Mouse (Mus musculus) telencephalon, adult 2 months (tissue): ENCODE results near the gene Klhl5.
"Not testable (repeated sequence)": the region's sequence is repeated elsewhere in the genome, so short reads cannot be mapped to it uniquely, and the experiment has no call there.

Experiments used
- DNase-seq: peaks from one replicate; pipeline ENCODE4 v3.0.0-alpha.2; 2011; ENCODE audit warnings: low read depth, low spot score

The Klhl5 gene

DNA sequence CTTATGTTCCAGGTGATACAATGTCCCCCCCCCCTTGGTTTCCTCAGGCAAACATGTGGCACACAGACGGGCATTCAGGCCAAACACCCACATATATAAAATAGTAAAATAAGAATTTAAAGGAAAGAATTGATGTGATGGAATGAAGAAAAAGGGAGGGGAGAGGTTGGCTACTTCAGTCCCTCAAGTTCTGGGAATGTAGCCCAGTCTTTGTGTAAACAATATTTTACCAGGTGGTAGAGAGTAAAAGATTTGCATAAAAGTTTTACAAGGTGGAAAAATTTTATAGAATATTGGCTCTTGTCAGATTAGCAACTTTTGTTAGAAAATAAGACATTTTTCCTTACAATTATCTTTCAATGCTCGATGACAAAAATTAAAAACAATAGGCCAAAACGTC is 10.5 kb upstream of the Klhl5 start:
- no peak for DNase-seq

DNA sequence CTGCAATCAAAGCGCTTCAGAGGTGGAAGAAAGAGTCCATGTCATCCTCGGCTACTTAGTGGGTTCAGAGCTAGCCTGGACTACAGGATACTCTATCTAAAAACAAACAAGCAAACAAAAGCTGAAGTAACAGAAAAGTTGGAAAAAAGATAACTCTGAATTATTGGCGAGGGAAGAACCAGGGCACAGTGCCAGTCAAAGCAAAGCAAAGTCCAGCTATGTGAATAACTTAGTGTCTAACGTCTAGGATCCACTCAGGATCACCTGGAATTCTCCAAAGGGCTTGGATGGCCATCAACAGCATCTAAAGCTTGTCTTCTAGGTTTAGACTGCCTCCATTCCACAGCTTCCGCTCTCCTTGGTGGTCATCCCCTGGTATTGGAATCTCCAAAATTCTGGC is 9.9 kb upstream of the Klhl5 start:
- no peak for DNase-seq

DNA sequence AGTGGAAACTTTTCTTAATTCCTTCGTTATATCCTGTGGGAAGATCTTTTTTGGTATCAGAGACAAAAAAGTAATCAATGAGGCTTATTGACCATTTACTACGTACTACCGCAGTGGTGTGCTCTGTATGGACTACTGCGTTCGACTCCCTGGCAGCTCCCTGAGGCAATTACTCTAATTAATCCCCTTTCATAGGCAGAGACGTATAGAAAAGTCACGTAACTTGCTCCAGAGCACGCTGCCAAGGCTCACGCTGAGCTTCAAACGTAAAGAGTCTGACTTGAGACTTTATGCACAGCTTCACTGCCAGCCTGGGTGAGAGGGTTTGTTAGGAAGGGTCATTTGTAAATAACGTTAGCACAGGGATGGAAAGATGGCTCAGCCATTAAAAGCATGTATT is 7.3 kb upstream of the Klhl5 start:
- no peak for DNase-seq

DNA sequence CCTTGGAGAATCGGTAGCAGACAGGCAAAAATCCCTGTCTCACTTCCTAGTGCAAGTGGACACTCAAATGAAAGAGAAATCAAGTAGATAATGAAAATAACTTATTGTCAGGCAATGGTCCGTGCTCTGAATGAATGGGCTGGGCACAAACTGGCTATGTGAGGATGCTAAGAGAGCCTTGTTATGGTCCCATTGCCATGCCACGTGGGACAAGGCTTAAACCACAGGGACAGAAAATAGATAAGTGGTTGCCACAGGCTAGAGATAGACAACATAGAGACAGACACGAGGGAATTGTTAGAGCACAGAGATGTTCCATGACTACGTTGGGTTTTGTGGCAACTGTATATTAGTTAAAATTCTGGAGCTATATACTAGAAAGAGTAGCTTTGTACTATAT is 6.1 kb upstream of the Klhl5 start:
- no peak for DNase-seq

DNA sequence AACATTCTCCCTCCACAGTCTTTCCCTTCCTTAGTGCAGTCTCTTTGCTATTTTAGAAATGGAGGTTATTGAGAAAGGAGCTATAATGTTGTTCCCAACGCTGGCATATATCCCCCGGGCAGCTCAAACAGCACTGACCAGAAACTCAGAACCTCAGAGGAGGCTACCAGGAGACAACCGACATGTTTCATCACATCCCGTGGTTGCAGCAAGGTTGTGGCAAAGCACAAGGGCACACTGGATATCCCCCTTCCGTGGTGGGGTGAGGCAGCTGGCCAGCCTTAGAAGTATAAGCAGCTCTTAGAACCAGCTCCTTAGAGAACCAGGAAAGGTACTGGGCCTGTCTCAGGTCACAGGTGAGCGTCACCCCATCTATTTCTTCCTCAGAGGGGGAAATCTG is 5.7 kb upstream of the Klhl5 start:
- DNase-seq = no peak

DNA sequence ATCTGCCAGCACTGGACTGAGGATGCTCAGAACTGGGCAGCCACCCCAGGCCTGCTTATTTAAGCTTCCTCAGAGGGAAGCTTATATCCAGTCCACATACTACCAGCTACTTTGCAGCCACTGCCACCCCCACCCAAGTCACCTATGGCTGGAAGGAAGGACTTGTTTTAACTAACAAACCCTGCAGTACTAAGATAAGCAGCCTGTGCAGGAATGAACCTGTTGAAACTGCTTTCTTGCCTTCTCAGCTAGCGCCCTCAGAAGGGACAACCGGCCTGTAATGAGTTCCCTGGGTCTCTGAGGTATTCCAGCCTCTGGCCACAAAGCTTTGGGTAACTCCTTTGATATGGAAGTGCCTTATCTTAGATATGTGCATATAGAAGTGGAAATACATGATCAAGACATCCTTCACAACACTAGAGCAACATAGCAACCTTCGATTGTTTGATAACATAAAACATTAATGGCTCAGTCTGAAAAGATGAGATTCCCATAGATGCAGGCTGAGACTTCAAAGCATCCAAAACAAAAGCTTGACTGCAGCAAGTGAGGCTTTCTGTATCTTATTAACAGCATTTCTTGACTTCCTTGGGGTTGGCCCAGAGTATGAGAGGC is 5.2 kb upstream of the Klhl5 start:
- DNase-seq = no peak

DNA sequence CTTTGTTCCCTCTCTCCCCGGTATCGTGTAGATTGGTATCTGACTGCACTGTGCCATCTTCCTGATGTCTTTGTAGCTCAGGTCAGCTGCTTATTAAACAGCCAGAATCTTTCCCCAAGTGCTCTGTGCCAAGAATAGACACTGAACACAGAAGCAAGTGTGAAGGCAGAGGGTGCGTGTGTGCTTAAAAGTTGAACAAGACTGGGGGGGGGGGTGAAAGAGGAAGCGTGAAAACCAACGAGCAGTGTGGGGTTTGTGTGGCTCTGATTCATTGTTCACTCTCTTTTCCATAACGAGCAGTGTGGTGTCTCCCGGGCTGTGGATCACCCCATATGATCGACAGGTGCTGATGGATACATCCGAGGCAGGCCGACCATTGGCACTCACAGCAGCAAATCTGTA is 4.7 kb upstream of the Klhl5 start:
- DNase-seq = no peak

DNA sequence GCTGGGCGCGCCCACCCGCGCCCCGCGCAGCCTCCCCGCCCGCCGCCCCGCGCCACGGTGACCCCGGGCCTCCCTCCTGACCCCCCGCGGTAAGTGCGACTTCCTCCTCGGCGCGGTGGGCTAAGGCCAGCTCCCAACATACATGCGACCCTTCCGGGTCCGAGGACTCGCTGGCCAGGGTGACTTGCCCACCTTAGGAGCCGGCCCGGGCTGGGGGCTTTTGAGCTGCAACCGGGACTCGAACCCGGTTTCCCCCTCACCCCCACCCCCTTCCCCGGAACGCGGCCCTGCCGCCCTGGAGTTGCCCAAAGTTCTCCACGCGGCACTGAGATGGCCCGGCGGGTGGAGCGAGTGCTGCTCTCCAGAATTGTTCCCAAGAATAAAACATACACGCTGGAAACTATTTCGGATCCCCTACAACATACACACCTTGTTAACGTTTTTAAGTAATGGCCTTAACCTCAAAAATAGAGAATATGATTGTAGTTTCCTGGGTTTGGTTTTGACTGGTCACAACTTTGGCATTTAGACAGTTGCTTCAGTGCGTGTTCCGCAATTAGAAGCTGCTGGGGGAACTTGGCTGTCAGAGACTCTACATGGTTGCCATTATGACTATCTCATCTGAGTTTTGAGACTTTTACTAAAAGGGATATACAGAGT is 564 bp downstream of the Klhl5 start:
- no peak for DNase-seq

DNA sequence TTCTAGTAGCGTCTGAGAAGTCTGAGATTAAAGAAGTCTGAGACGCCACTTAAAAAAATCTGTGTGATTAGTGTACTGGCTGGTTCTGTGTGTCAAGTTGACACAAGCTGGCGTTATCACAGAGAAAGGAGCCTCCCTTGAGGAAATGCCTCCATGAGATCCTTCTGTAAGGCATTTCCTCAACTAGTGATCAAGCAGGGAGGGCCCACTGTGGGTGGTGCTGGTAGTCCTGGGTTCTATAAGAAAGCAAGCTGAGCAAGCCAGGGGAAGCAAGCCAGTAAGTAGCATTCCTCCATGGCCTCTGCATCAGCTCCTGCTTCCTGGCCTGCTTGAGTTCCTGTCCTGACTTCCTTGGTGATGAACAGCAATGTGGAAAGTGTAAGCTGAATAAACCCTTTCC is 4.9 kb downstream of the Klhl5 start:
- not testable (repeated sequence) for DNase-seq

DNA sequence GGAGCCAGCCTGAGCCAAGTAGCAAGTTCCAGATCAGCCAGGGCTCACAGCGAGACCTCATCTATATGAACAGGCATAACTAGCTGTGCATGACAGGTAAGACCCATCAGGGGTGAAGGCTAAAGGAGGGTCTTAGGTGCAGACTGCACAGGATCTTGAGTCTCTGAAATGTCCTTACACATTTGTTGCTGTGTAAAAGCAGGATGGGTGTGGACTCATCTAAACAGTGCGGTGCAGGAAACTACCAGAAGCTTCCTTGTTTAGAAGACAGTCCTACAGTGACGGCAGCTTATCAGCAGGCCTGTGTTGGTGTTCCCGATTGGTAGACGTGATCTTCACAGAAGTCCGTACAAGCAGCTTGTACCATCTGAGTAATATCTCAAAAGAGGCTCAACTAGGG is 6.0 kb downstream of the Klhl5 start:
- no peak for DNase-seq

DNA sequence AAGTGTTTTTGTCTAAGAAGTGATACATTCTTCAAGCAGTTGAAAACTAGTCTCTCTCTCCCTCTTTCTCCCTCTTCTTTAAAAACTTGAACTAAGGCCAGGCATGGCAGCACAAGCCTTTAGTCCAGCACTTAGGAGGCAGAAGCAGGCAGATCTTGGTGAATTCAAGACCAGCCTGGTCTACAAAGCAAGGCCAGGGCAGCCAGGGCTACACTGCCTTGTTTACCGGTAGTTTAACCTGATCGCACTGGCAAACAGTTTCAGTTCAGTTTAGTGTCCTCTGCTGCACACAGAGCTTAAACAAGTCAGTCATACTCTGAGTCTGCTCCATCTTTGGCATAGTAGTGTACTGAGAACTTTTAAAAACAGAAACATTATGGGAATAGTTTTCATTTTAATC is 9.4 kb downstream of the Klhl5 start:
- DNase-seq = no peak

DNA sequence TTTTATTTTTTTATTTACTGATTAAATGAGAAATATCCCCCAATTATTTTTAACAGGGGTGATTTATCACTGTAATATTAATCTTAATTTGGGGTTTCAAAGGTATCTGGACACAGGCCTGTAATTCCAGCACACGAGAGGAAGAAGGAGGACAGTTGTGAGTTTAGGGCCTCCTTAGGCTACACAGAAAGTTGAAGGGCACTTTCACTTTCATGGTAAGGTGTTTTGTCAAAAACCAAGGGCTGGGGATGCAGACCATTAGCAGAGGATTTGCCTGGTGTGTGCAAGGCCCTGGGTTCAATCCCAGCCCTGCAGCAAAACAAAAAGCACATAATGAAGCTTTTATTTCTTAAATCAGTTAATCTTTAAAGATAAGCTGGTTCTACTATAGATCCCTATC is 12.2 kb downstream of the Klhl5 start:
- DNase-seq = no peak

DNA sequence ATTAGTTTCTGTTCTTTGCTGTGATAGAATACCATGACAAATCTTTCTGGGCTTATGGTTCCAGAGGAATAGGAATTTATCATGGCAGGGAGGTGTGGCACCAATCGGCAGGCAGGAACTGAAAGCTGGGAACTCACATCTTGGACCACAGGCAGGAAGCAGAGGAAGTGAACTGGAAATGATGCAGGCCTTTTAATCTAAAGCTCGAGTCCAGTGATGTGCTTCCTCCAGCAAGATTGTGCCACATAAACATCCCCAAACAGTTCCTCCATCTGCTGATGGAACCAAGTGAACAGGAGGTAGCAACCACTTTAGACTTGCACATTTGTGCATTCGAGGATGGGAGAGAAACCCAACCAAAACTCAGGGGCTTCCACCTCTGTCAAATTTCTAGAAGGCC is 12.6 kb downstream of the Klhl5 start:
- DNase-seq = no peak

DNA sequence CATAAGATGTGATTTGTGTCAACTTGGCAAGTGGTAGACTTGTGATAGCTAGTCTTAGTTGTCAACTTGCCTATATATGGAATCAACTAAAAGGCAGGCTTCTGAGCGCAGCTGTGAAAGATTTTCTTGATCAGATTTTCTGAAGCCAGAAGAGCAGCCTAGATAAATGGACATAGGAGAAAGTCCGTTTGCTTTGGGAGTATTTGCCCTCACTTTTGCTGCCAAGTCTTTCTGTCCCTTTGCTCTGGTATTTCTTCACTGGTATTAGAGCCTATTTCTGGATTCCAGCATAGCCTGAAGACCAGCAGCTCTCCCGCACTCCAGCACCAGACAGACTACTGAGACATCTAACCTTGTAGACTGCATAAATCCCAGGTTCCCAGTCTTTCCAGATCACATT is 15.3 kb downstream of the Klhl5 start:
- DNase-seq = no peak

DNA sequence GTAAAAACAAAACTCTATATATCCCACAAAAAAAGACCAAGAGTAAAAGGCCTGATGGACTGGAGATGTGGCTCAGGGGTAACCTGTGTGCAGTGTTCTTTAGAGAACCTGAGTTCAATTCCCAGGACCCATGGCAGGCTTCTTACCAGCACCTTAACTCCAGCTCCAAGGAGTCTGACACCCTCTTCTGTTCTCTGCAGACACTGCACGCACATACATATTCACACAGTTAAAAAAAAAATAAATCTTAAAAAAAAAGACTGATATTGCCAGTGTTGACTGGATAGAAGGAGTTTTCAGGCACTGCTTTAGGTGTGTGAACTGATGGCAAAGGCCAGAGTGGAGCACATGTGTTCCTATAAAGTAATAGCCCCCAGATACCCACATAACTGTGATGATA is 18.8 kb downstream of the Klhl5 start:
- DNase-seq = no peak

DNA sequence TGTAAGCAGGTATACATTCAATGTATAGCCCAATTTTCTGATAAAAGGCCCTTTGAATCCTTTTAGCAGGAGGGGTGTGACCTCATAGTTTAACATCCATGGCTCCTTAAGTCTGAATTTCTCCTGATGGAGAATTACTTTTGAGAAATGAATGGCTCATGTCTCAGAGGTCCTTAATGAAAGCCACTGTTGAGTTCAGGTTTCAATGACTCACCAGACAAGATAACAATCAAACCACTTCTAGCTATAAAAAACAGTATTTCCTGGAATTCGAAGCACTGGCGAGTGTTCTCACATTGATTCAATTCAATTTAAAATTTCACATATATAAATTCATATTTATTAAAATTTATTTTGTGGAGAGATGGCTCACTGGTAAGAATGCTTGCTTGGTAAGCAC is 21.1 kb downstream of the Klhl5 start:
- no peak for DNase-seq

DNA sequence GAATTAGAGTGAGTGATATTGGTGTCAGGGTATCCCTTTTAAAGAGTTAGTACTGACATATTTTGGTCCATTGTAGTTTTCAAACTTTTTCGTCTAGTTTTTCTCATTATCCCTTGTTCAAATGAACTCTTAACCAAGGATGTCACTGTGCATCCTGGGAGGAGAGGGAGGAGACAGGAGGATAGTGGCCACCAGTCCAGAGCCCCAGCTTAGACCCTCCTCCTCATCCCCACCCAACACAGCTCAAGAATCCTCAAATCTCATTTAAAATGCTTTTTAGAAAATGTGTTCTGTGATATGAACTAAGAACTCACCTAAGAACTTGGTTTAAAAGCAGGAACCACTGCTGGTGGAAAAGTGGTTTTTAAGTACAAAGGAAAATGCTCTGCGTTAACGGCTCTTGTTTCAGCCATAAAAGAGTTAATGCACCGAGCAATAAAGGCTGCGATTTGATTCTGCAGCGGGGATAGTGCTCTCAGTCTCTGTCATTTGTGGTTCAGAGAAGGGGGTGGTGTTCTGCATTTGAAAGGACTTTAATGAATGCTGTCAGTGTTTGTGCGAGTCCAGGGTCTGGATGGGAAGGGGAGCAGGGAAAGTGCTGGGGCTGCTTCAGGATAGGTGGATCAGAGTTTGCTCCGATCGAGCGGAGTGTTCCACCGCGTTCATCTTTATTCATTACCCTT is 23.3 kb downstream of the Klhl5 start:
- DNase-seq = no peak

DNA sequence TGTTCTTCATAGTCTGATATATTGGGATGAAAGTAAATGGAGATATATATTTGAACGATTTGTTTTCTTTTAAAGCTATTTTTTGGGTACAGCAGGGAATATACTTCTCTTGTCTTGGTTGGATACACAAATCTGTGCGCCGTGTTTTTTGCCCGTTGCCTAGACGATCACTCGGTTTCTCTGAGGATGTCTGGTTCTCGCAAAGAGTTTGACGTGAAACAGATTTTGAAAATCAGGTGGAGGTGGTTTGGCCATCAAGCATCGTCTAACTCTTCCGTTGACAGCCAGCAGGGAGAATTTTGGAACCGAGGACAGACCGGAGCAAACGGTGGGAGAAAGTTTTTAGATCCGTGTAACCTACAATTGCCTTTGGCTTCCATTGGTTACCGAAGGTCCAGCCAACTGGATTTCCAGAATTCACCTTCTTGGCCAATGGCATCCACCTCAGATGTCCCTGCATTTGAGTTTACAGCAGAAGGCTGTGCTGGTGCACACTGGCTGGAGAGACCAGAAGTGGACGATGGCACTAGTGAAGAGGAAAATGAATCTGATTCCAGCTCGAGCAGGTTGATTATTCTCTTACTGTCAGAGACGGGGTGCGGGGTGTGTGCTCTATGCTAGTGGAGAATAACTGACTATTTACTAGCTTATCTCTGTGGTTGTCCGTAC is 24.0 kb downstream of the Klhl5 start:
- no peak for DNase-seq

DNA sequence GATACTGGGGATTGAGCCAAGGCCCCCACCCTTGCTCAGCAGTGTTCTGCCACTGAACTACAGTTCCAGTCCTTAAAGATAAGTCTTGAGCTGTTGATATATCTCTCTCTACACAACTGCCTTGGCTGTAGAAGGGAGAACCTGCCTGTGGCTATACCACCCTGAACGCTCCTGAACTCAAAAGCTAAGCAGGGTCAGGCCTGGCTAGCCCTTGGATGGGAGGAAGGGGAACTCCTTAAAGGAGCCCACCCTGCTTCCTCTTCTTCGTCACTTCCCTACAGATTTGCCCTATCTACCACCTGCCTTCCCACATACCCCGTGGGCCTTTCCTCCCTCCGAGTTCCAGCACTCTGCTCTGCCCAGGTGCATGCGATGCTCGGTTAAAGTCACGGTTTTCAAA is 28.8 kb downstream of the Klhl5 start:
- DNase-seq = no peak

DNA sequence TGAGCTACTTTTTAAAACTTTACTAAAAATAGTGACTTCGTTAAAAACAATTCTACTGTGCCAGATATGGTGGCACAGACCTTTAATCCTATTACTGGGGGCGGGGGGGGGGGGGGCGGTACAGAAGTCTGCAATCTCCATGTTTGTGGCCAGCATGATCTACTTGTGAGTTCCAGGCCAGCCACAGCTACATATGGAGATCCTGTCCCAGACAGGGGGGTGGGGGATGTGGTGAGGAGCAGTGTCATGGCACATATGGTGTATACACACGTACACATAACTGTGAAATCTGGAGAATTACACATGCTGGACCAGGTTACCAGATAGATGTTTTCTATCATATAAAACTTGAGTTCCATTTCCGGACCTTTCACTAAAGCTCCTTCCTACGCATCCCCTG is 29.7 kb downstream of the Klhl5 start:
- no peak for DNase-seq

DNA sequence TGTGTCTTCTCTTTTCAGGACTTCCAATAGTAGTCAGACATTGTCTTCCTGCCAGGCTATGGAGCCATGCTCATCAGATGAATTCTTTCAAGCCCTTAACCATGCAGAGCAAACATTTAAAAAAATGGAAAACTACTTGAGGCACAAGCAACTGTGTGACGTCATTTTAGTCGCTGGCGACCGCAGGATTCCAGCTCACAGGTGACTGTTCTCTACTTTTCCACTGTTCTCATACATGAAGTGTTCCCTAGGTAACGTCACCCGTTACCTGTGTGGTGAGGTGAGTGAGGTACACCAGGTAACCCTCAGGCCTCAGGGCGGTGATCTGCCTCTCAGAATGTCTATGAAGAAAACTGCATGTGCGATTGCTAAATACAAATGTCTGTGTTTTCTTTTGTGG is 33.9 kb downstream of the Klhl5 start:
- DNase-seq = no peak

DNA sequence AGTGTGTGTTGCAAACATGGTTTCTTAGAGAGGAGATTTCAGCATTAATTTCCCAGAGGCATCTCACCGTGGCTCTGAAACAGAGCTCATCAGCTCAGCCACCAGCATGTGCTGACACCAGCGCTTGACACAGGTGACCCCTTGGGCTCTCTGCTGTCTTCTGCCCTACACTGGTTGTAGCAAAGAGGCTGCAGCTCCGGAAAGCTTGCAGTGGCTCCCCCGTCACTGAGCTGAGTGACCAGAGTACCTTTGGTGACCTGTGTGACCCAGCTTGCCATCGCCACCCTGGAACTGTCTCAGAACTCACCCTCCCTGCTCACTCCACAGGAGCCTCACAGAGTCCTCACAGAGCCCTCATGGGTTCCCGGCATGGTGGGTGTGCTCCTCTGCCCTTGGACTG is 34.9 kb downstream of the Klhl5 start:
- no peak for DNase-seq
